Mouse (Mus musculus): ENCODE measurements at regions not wholly inside any gene's neighbourhood (a gene's known extent, or its start where the extent isn't known, plus 50 kb on each side); places are given as distances from the start of the nearest gene placed in this dataset.

GRCm38 (mm10) chr8:80298596-80298995, 195.0 kb upstream of the Gypa start:
- no peaks in the 10 kb centered on the region for H3K4me1 ChIP-seq (ENCODE audit: control insufficient read depth, insufficient read depth, low read length)
- no peaks in the 10 kb centered on the region for H3K9me3 ChIP-seq (ENCODE audit: control insufficient read depth, low read length)
- H3K4me2 ChIP-seq (ENCODE audit: low read depth, severe bottlenecking): no peak overlapping the region
- no peak overlapping the region for H3K4me3 ChIP-seq (ENCODE audit: low read depth, low read length)
- no peak overlapping the region for H3K27ac ChIP-seq (replicated peaks; ENCODE audit: low read depth, low read length)
- H3K27me3 ChIP-seq (ENCODE audit: control insufficient read depth, insufficient read depth, low read length): no peaks in the 10 kb centered on the region
- H3K36me3 ChIP-seq (ENCODE audit: control insufficient read depth, insufficient read depth, low read length): no peaks in the 10 kb centered on the region
- WGBS: 82% methylated on average over 5 of the region's 5 CpGs
- H3K9ac ChIP-seq (ENCODE audit: low read length): no peak overlapping the region
- ATAC-seq (ENCODE audit: insufficient number of reproducible peaks, low FRiP score, low TSS enrichment, low read depth): no peak
- DNase-seq (ENCODE audit: low spot score): no peak

- Histone ChIP-seq H3K27ac (replicated peaks; ENCODE audit: low read depth, low read length) (no peak overlapping the region), H3K9ac (ENCODE audit: low read length) (no peak overlapping the region), H3K9me3 (ENCODE audit: control insufficient read depth, low read length) (no peaks in the 10 kb centered on the region), H3K4me2 (ENCODE audit: low read depth, severe bottlenecking) (no peak overlapping the region), H3K27me3 (ENCODE audit: control insufficient read depth, insufficient read depth, low read length) (no peaks in the 10 kb centered on the region), H3K36me3 (ENCODE audit: control insufficient read depth, insufficient read depth, low read length) (no peaks in the 10 kb centered on the region), H3K4me1 (ENCODE audit: control insufficient read depth, insufficient read depth, low read length) (no peaks in the 10 kb centered on the region), H3K4me3 (ENCODE audit: low read depth, low read length) (no peak overlapping the region)
- DNase-seq (ENCODE audit: low spot score): no peak
- 86% methylated on average over 1 of the region's 1 CpGs for WGBS
- no peak for ATAC-seq (ENCODE audit: insufficient number of reproducible peaks, low FRiP score, low TSS enrichment, low read depth)
Measured at GRCm38 (mm10) chr8:80290311-80290710, 203.3 kb upstream of the Gypa start.

- H3K9ac ChIP-seq (ENCODE audit: low read length): no peak overlapping the region
- no peaks in the 10 kb centered on the region for H3K9me3 ChIP-seq (ENCODE audit: control insufficient read depth, low read length)
- no peaks in the 10 kb centered on the region for H3K27me3 ChIP-seq (ENCODE audit: control insufficient read depth, insufficient read depth, low read length)
- no peaks in the 10 kb centered on the region for H3K4me1 ChIP-seq (ENCODE audit: control insufficient read depth, insufficient read depth, low read length)
- H3K36me3 ChIP-seq (ENCODE audit: control insufficient read depth, insufficient read depth, low read length): no peaks in the 10 kb centered on the region
- 58% methylated on average over 6 of the region's 6 CpGs for WGBS
- no peak for ATAC-seq (ENCODE audit: insufficient number of reproducible peaks, low FRiP score, low TSS enrichment, low read depth)
- H3K4me2 ChIP-seq (ENCODE audit: low read depth, severe bottlenecking): no peak overlapping the region
- no peak overlapping the region for H3K27ac ChIP-seq (replicated peaks; ENCODE audit: low read depth, low read length)
- DNase-seq (ENCODE audit: low spot score): no peak
- H3K4me3 ChIP-seq (ENCODE audit: low read depth, low read length): no peak overlapping the region
Measured at GRCm38 (mm10) chr8:80289282-80289681, 204.3 kb upstream of the Gypa start.

DNA sequence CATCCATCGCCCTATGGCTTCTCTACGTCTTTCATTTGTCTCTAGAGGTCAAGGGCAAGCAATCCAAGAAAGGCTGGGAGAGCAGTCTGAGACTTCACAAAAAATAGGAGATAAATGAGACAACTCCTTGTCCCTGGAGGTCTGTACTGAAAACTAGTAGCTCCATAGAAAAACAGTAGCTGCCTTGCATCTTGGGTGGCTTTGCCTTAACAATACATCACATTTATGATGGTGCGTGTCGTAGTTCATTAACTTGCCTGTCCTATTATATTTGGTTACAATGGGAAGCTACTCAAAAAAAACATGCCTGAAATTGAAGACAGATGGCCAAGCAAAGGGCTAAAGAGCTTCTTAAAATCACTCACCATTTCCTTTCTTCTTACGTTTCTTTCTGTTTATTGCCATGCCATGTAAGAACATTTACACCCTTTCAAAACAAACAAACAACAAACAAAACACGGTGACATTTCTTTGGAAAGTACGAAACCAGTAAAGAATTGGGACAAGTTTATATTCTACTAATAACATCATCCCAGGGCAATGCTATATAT, 211.2 kb upstream of the Hhip start:
- Histone ChIP-seq H3K4me3 (ENCODE audit: low read depth, low read length) (no peak overlapping the region), H3K4me1 (ENCODE audit: control insufficient read depth, insufficient read depth, low read length) (peaks cover 3% of the 10 kb centered on the region; the same call in 1 of the 2 replicates), H3K9ac (ENCODE audit: low read length) (no peak overlapping the region), H3K9me3 (ENCODE audit: control insufficient read depth, low read length) (no peaks in the 10 kb centered on the region), H3K27me3 (ENCODE audit: control insufficient read depth, insufficient read depth, low read length) (no peaks in the 10 kb centered on the region), H3K27ac (replicated peaks; ENCODE audit: low read depth, low read length) (no peak overlapping the region), H3K4me2 (ENCODE audit: low read depth, severe bottlenecking) (no peak overlapping the region), H3K36me3 (ENCODE audit: control insufficient read depth, insufficient read depth, low read length) (no peaks in the 10 kb centered on the region)
- 55% methylated on average over 7 of the region's 7 CpGs for WGBS
- DNase-seq (ENCODE audit: low spot score) (no peak), ATAC-seq (ENCODE audit: insufficient number of reproducible peaks, low FRiP score, low TSS enrichment, low read depth) (no peak)

DNA sequence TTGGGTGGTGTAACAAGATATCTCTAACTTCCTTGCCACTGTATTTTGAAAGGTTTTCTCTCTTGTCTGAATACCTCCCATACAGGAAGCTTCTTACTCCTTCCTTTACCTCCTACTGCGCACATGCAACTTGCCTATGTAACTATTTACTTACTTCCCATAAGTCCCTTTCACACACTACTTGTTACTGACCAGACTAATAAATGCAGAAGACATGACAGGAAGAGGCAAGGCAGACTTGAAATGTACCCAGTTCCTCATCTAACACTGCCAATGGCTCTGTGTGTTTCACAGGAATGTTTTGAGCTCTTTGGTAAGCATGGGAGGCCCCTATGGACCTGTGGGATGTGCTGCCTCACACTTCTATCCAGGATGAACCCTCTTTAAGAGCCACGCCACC, 207.1 kb upstream of the Hhip start:
- Histone ChIP-seq H3K4me2 (ENCODE audit: low read depth, severe bottlenecking) (no peak overlapping the region), H3K4me1 (ENCODE audit: control insufficient read depth, insufficient read depth, low read length) (peaks cover 10% of the 10 kb centered on the region), H3K36me3 (ENCODE audit: control insufficient read depth, insufficient read depth, low read length) (no peaks in the 10 kb centered on the region), H3K27me3 (ENCODE audit: control insufficient read depth, insufficient read depth, low read length) (no peaks in the 10 kb centered on the region), H3K9me3 (ENCODE audit: control insufficient read depth, low read length) (no peaks in the 10 kb centered on the region), H3K4me3 (ENCODE audit: low read depth, low read length) (no peak overlapping the region), H3K9ac (ENCODE audit: low read length) (no peak overlapping the region), H3K27ac (replicated peaks; ENCODE audit: low read depth, low read length) (no peak overlapping the region)
- DNase-seq (ENCODE audit: low spot score) (no peak), ATAC-seq (ENCODE audit: insufficient number of reproducible peaks, low FRiP score, low TSS enrichment, low read depth) (no peak)
- 90% methylated on average over 2 of the region's 2 CpGs for WGBS

DNA sequence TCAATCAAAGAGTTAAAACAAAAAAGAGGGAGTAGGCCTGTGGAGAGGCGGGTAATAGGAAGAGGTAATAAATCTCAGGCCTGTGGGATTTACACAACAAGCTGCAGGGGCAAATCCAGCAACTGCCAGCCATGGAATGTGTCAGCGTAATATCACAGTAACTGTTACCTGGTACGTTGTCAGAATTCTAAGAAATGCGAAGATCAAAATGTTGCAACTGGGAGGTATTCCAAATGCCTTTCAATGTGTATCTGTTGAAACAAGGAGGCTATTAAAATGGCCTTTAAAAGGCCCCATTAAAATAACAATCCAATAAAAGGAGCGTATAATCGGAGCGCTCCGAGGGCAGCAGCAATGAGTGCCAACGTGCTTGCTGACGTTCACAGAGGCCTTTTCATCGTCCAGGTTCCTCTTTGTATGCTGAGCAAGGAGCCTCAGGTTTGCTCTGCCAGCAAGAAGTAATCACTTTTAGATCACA, 205.7 kb upstream of the Hhip start:
- peaks cover 10% of the 10 kb centered on the region for H3K4me1 ChIP-seq (ENCODE audit: control insufficient read depth, insufficient read depth, low read length)
- 0 out of 2 replicates have a peak, but pooled peaks have one; percentile 47 for ATAC-seq (ENCODE audit: insufficient number of reproducible peaks, low FRiP score, low TSS enrichment, low read depth)
- WGBS: 16% methylated on average over 11 of the region's 11 CpGs
- H3K4me3 ChIP-seq (ENCODE audit: low read depth, low read length): no peak overlapping the region
- H3K9ac ChIP-seq (ENCODE audit: low read length): no peak overlapping the region; the same call in 1 of the 2 replicates
- DNase-seq (ENCODE audit: low spot score): peak; percentile 43
- no peaks in the 10 kb centered on the region for H3K9me3 ChIP-seq (ENCODE audit: control insufficient read depth, low read length)
- no peaks in the 10 kb centered on the region for H3K27me3 ChIP-seq (ENCODE audit: control insufficient read depth, insufficient read depth, low read length)
- H3K4me2 ChIP-seq (ENCODE audit: low read depth, severe bottlenecking): no peak overlapping the region
- H3K36me3 ChIP-seq (ENCODE audit: control insufficient read depth, insufficient read depth, low read length): no peaks in the 10 kb centered on the region
- H3K27ac ChIP-seq (replicated peaks; ENCODE audit: low read depth, low read length): no peak overlapping the region

DNA sequence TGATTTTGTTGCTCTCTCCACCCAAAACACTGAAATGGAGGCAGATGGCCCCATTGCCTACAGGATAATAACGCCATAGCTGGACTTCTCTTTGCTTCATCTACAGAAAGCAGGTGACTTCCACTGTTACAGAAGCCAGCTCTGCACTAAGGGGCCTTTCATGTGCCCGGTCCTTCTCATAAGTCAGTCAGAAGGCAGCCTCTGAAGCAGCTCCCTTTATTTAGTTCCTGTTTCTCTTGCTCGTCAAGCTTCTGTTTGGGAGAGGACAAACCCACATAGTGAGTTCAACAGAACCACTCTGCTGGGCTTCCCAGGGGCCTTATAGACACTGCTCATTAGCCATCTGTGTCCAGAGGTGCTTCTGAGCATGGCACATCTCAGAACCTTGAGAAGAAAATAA, 205.1 kb upstream of the Hhip start:
- WGBS: 71% methylated on average over 3 of the region's 3 CpGs
- H3K9me3 ChIP-seq (ENCODE audit: control insufficient read depth, low read length): no peaks in the 10 kb centered on the region
- H3K27me3 ChIP-seq (ENCODE audit: control insufficient read depth, insufficient read depth, low read length): no peaks in the 10 kb centered on the region
- peaks cover 10% of the 10 kb centered on the region for H3K4me1 ChIP-seq (ENCODE audit: control insufficient read depth, insufficient read depth, low read length)
- H3K4me2 ChIP-seq (ENCODE audit: low read depth, severe bottlenecking): no peak overlapping the region
- no peak overlapping the region for H3K4me3 ChIP-seq (ENCODE audit: low read depth, low read length)
- DNase-seq (ENCODE audit: low spot score) (no peak), ATAC-seq (ENCODE audit: insufficient number of reproducible peaks, low FRiP score, low TSS enrichment, low read depth) (no peak)
- no peaks in the 10 kb centered on the region for H3K36me3 ChIP-seq (ENCODE audit: control insufficient read depth, insufficient read depth, low read length)
- no peak overlapping the region for H3K9ac ChIP-seq (ENCODE audit: low read length)
- H3K27ac ChIP-seq (replicated peaks; ENCODE audit: low read depth, low read length): no peak overlapping the region

GRCm38 (mm10) chr8:80253541-80253940, 195.7 kb upstream of the Hhip start:
- H3K36me3 ChIP-seq (ENCODE audit: control insufficient read depth, insufficient read depth, low read length): no peaks in the 10 kb centered on the region
- no peak for DNase-seq (ENCODE audit: low spot score)
- no peaks in the 10 kb centered on the region for H3K9me3 ChIP-seq (ENCODE audit: control insufficient read depth, low read length)
- 25% methylated on average over 4 of the region's 4 CpGs for WGBS
- no peak for ATAC-seq (ENCODE audit: insufficient number of reproducible peaks, low FRiP score, low TSS enrichment, low read depth)
- H3K4me1 ChIP-seq (ENCODE audit: control insufficient read depth, insufficient read depth, low read length): no peaks in the 10 kb centered on the region; the same call in 1 of the 2 replicates
- H3K9ac ChIP-seq (ENCODE audit: low read length): no peak overlapping the region
- no peak overlapping the region for H3K4me3 ChIP-seq (ENCODE audit: low read depth, low read length)
- no peaks in the 10 kb centered on the region for H3K27me3 ChIP-seq (ENCODE audit: control insufficient read depth, insufficient read depth, low read length)
- no peak overlapping the region for H3K27ac ChIP-seq (replicated peaks; ENCODE audit: low read depth, low read length)
- no peak overlapping the region for H3K4me2 ChIP-seq (ENCODE audit: low read depth, severe bottlenecking)

GRCm38 (mm10) chr8:80251595-80251994, 193.8 kb upstream of the Hhip start:
- Histone ChIP-seq H3K4me3 (ENCODE audit: low read depth, low read length) (no peak overlapping the region), H3K9ac (ENCODE audit: low read length) (no peak overlapping the region), H3K27ac (replicated peaks; ENCODE audit: low read depth, low read length) (no peak overlapping the region), H3K27me3 (ENCODE audit: control insufficient read depth, insufficient read depth, low read length) (no peaks in the 10 kb centered on the region), H3K4me1 (ENCODE audit: control insufficient read depth, insufficient read depth, low read length) (no peaks in the 10 kb centered on the region; the same call in 1 of the 2 replicates), H3K4me2 (ENCODE audit: low read depth, severe bottlenecking) (no peak overlapping the region), H3K9me3 (ENCODE audit: control insufficient read depth, low read length) (no peaks in the 10 kb centered on the region), H3K36me3 (ENCODE audit: control insufficient read depth, insufficient read depth, low read length) (no peaks in the 10 kb centered on the region)
- WGBS: 40% methylated on average over 3 of the region's 3 CpGs
- no peak for ATAC-seq (ENCODE audit: insufficient number of reproducible peaks, low FRiP score, low TSS enrichment, low read depth)
- no peak for DNase-seq (ENCODE audit: low spot score)
